Mouse (Mus musculus): ENCODE measurements around the gene Prrt3. TPM values are rescaled to one million over a fixed set of nuclear protein-coding genes. Genes with fewer than 3 reads are reported as not detected.

Prrt3 gene
- polyA plus RNA-seq, 1 experiment from 2014 or later, result 0.42 TPM

- Histone ChIP-seq H3K4me3 (ENCODE audit: low read length) (no peak overlapping the region), H3K9me3 (ENCODE audit: control insufficient read depth, low read length) (no peaks in the 10 kb centered on the region), H3K4me2 (ENCODE audit: low read depth, low read length) (peak overlapping the region; percentile 87; the same call in 1 of the 2 replicates), H3K36me3 (ENCODE audit: control insufficient read depth, insufficient read depth, low read length) (no peaks in the 10 kb centered on the region), H3K9ac (ENCODE audit: low read depth, low read length) (peak overlapping the region; percentile 70; the same call in 1 of the 2 replicates), H3K27me3 (replicated peaks; ENCODE audit: control insufficient read depth, insufficient read depth, low read length) (no peaks in the 10 kb centered on the region), H3K4me1 (ENCODE audit: control insufficient read depth, insufficient read depth, low read length) (peaks cover 31% of the 10 kb centered on the region), H3K27ac (ENCODE audit: low read length) (no peak overlapping the region)
- 70% methylated on average over 3 of the region's 3 CpGs for WGBS
- ATAC-seq, result no peak
Observed at GRCm38 (mm10) chr6:113468512-113468911, 33.2 kb downstream of the Prrt3 start.

- Histone ChIP-seq H3K36me3 (ENCODE audit: control insufficient read depth, insufficient read depth, low read length) (no peaks in the 10 kb centered on the region), H3K27me3 (replicated peaks; ENCODE audit: control insufficient read depth, insufficient read depth, low read length) (no peaks in the 10 kb centered on the region), H3K4me1 (ENCODE audit: control insufficient read depth, insufficient read depth, low read length) (peaks cover 11% of the 10 kb centered on the region), H3K9ac (ENCODE audit: low read depth, low read length) (no peak overlapping the region), H3K4me2 (ENCODE audit: low read depth, low read length) (no peak overlapping the region), H3K27ac (ENCODE audit: low read length) (no peak overlapping the region), H3K4me3 (ENCODE audit: low read length) (no peak overlapping the region), H3K9me3 (ENCODE audit: control insufficient read depth, low read length) (no peaks in the 10 kb centered on the region)
- 62% methylated on average over 5 of the region's 5 CpGs for WGBS
- ATAC-seq, result no peak
Observed at GRCm38 (mm10) chr6:113465602-113466001, 36.1 kb downstream of the Prrt3 start.

- WGBS, result 66% methylated on average over 7 of the region's 7 CpGs
- ATAC-seq, result no peak
Observed at GRCm38 (mm10) chr6:113464040-113464439, 37.7 kb downstream of the Prrt3 start.

GRCm38 (mm10) chr6:113458635-113459034, 43.1 kb downstream of the Prrt3 start:
- peak; percentile 92 for ATAC-seq

More at GRCm38 (mm10) chr6:113464040-113464439, 37.7 kb downstream of the Prrt3 start:
- Histone ChIP-seq H3K36me3 (ENCODE audit: control insufficient read depth, insufficient read depth, low read length) (no peaks in the 10 kb centered on the region), H3K27me3 (replicated peaks; ENCODE audit: control insufficient read depth, insufficient read depth, low read length) (no peaks in the 10 kb centered on the region), H3K9me3 (ENCODE audit: control insufficient read depth, low read length) (no peaks in the 10 kb centered on the region), H3K9ac (ENCODE audit: low read depth, low read length) (no peak overlapping the region), H3K27ac (ENCODE audit: low read length) (no peak overlapping the region), H3K4me2 (ENCODE audit: low read depth, low read length) (no peak overlapping the region), H3K4me3 (ENCODE audit: low read length) (no peak overlapping the region), H3K4me1 (ENCODE audit: control insufficient read depth, insufficient read depth, low read length) (peaks cover 3% of the 10 kb centered on the region; the same call in 1 of the 2 replicates)

GRCm38 (mm10) chr6:113457952-113458534, 43.7 kb downstream of the Prrt3 start, which contains the start of gene Il17re:
Gene Il17re, plus strand, starts transcription at chr6:113458484.
- Histone ChIP-seq H3K9me3 (ENCODE audit: control insufficient read depth, low read length) (no peaks in the 10 kb centered on the region), H3K4me2 (ENCODE audit: low read depth, low read length) (peak within 1 kb of the TSS; percentile 30), H3K27me3 (replicated peaks; ENCODE audit: control insufficient read depth, insufficient read depth, low read length) (no peaks in the 10 kb centered on the region), H3K4me1 (ENCODE audit: control insufficient read depth, insufficient read depth, low read length) (no peaks in the 10 kb centered on the region), H3K4me3 (ENCODE audit: low read length) (peak within 1 kb of the TSS; percentile 27), H3K36me3 (ENCODE audit: control insufficient read depth, insufficient read depth, low read length) (no peaks in the 10 kb centered on the region), H3K9ac (ENCODE audit: low read depth, low read length) (peak within 1 kb of the TSS; percentile 64), H3K27ac (ENCODE audit: low read length) (no peak within 1 kb of the TSS)
- no peak for ATAC-seq
- WGBS, result 54% methylated on average over 10 of the region's 10 CpGs

More at GRCm38 (mm10) chr6:113458635-113459034, 43.1 kb downstream of the Prrt3 start:
- Histone ChIP-seq H3K4me1 (ENCODE audit: control insufficient read depth, insufficient read depth, low read length) (no peaks in the 10 kb centered on the region), H3K4me3 (ENCODE audit: low read length) (peak overlapping the region; percentile 27), H3K9me3 (ENCODE audit: control insufficient read depth, low read length) (no peaks in the 10 kb centered on the region), H3K4me2 (ENCODE audit: low read depth, low read length) (peak overlapping the region; percentile 30; the same call in 1 of the 2 replicates), H3K27ac (ENCODE audit: low read length) (no peak overlapping the region), H3K27me3 (replicated peaks; ENCODE audit: control insufficient read depth, insufficient read depth, low read length) (no peaks in the 10 kb centered on the region), H3K36me3 (ENCODE audit: control insufficient read depth, insufficient read depth, low read length) (no peaks in the 10 kb centered on the region), H3K9ac (ENCODE audit: low read depth, low read length) (peak overlapping the region; percentile 64)
- 47% methylated on average over 10 of the region's 10 CpGs for WGBS

- Histone ChIP-seq H3K9ac (ENCODE audit: low read depth, low read length) (no peak overlapping the region), H3K27me3 (replicated peaks; ENCODE audit: control insufficient read depth, insufficient read depth, low read length) (no peaks in the 10 kb centered on the region), H3K27ac (ENCODE audit: low read length) (no peak overlapping the region), H3K4me2 (ENCODE audit: low read depth, low read length) (no peak overlapping the region), H3K9me3 (ENCODE audit: control insufficient read depth, low read length) (no peaks in the 10 kb centered on the region), H3K36me3 (ENCODE audit: control insufficient read depth, insufficient read depth, low read length) (no peaks in the 10 kb centered on the region), H3K4me1 (ENCODE audit: control insufficient read depth, insufficient read depth, low read length) (no peaks in the 10 kb centered on the region), H3K4me3 (ENCODE audit: low read length) (no peak overlapping the region)
- 56% methylated on average over 5 of the region's 5 CpGs for WGBS
- peak; percentile 55; the same call in 1 of the 2 replicates for ATAC-seq
Observed at GRCm38 (mm10) chr6:113455007-113455406, 46.7 kb downstream of the Prrt3 start.

GRCm38 (mm10) chr6:113451839-113452238, 49.9 kb downstream of the Prrt3 start:
- Histone ChIP-seq H3K36me3 (ENCODE audit: control insufficient read depth, insufficient read depth, low read length) (peaks cover 16% of the 10 kb centered on the region; the same call in 1 of the 2 replicates), H3K4me3 (ENCODE audit: low read length) (no peak overlapping the region), H3K27ac (ENCODE audit: low read length) (no peak overlapping the region), H3K9me3 (ENCODE audit: control insufficient read depth, low read length) (no peaks in the 10 kb centered on the region), H3K27me3 (replicated peaks; ENCODE audit: control insufficient read depth, insufficient read depth, low read length) (no peaks in the 10 kb centered on the region), H3K4me2 (ENCODE audit: low read depth, low read length) (no peak overlapping the region), H3K9ac (ENCODE audit: low read depth, low read length) (no peak overlapping the region), H3K4me1 (ENCODE audit: control insufficient read depth, insufficient read depth, low read length) (no peaks in the 10 kb centered on the region)
- ATAC-seq, result no peak
- 70% methylated on average over 2 of the region's 2 CpGs for WGBS

GRCm38 (mm10) chr6:113447639-113448038, 54.1 kb downstream of the Prrt3 start:
- no peak overlapping the region for H3K9ac ChIP-seq (ENCODE audit: low read depth, low read length)
- no peaks in the 10 kb centered on the region for H3K27me3 ChIP-seq (replicated peaks; ENCODE audit: control insufficient read depth, insufficient read depth, low read length)
- ATAC-seq, result no peak
- no peak overlapping the region for H3K27ac ChIP-seq (ENCODE audit: low read length)
- no peak overlapping the region for H3K4me2 ChIP-seq (ENCODE audit: low read depth, low read length)
- no peaks in the 10 kb centered on the region for H3K9me3 ChIP-seq (ENCODE audit: control insufficient read depth, low read length)
- H3K36me3 ChIP-seq (ENCODE audit: control insufficient read depth, insufficient read depth, low read length), result peaks cover 18% of the 10 kb centered on the region; the same call in 1 of the 2 replicates
- peaks cover 7% of the 10 kb centered on the region; the same call in 1 of the 2 replicates for H3K4me1 ChIP-seq (ENCODE audit: control insufficient read depth, insufficient read depth, low read length)
- 91% methylated on average over 4 of the region's 4 CpGs for WGBS
- no peak overlapping the region for H3K4me3 ChIP-seq (ENCODE audit: low read length)

- no peaks in the 10 kb centered on the region for H3K9me3 ChIP-seq (ENCODE audit: control insufficient read depth, low read length)
- peaks cover 18% of the 10 kb centered on the region; the same call in 1 of the 2 replicates for H3K36me3 ChIP-seq (ENCODE audit: control insufficient read depth, insufficient read depth, low read length)
- H3K27ac ChIP-seq (ENCODE audit: low read length), result peak overlapping the region; percentile 9; the same call in 1 of the 2 replicates
- peaks cover 7% of the 10 kb centered on the region; the same call in 1 of the 2 replicates for H3K4me1 ChIP-seq (ENCODE audit: control insufficient read depth, insufficient read depth, low read length)
- no peaks in the 10 kb centered on the region for H3K27me3 ChIP-seq (replicated peaks; ENCODE audit: control insufficient read depth, insufficient read depth, low read length)
- no peak overlapping the region for H3K4me3 ChIP-seq (ENCODE audit: low read length)
- peak; percentile 32 for ATAC-seq
- 66% methylated on average over 7 of the region's 8 CpGs for WGBS
- H3K9ac ChIP-seq (ENCODE audit: low read depth, low read length), result no peak overlapping the region
- H3K4me2 ChIP-seq (ENCODE audit: low read depth, low read length), result no peak overlapping the region
Observed at GRCm38 (mm10) chr6:113444207-113444965, 57.3 kb downstream of the Prrt3 start.

Measured in intestine, embryonic 16.5 days (tissue).